Mouse (Mus musculus): ENCODE results near the gene Olfr458.
"Not testable (repeated sequence)": the region's sequence is repeated elsewhere in the genome, so short reads cannot be mapped to it uniquely, and the experiment has no call there.

The Olfr458 gene

GRCm38 (mm10) chr6:42465096-42465495 lies at the start of gene Olfr458:
TSS of gene Olfr458 (minus strand) at chr6:42465196.
- no peak for DNase-seq (ENCODE audit: extremely low spot score, low spot score)

GRCm38 (mm10) chr6:42513461-42513860 lies 48.5 kb upstream of the Olfr458 start:
- DNase-seq (ENCODE audit: extremely low spot score, low spot score), result no peak

GRCm38 (mm10) chr6:42509311-42509710 lies 44.3 kb upstream of the Olfr458 start:
- no peak for DNase-seq (ENCODE audit: extremely low spot score, low spot score)

GRCm38 (mm10) chr6:42503478-42503877 lies 38.5 kb upstream of the Olfr458 start:
- DNase-seq (ENCODE audit: extremely low spot score, low spot score), result no peak

GRCm38 (mm10) chr6:42489731-42490130 lies 24.7 kb upstream of the Olfr458 start:
- DNase-seq (ENCODE audit: extremely low spot score, low spot score), result no peak

- DNase-seq (ENCODE audit: extremely low spot score, low spot score), result no peak
Measured at GRCm38 (mm10) chr6:42487114-42487513, 22.1 kb upstream of the Olfr458 start, which contains the start of gene Olfr456. TSS of gene Olfr456 (minus strand) at chr6:42487214.

GRCm38 (mm10) chr6:42484633-42485032 lies 19.6 kb upstream of the Olfr458 start:
- no peak for DNase-seq (ENCODE audit: extremely low spot score, low spot score)

- DNase-seq (ENCODE audit: extremely low spot score, low spot score), result no peak
Measured at GRCm38 (mm10) chr6:42476235-42476634, 11.2 kb upstream of the Olfr458 start, which contains the start of gene Olfr457. TSS of gene Olfr457 (minus strand) at chr6:42476335.

GRCm38 (mm10) chr6:42471298-42471697 lies 6.3 kb upstream of the Olfr458 start:
- not testable (repeated sequence) for DNase-seq (ENCODE audit: extremely low spot score, low spot score)

- DNase-seq (ENCODE audit: extremely low spot score, low spot score), result no peak
Measured at GRCm38 (mm10) chr6:42470542-42470941, 5.5 kb upstream of the Olfr458 start.

GRCm38 (mm10) chr6:42447381-42447780 lies 17.6 kb downstream of the Olfr458 start:
- no peak for DNase-seq (ENCODE audit: extremely low spot score, low spot score)

- no peak for DNase-seq (ENCODE audit: extremely low spot score, low spot score)
Measured at GRCm38 (mm10) chr6:42444491-42444890, 20.5 kb downstream of the Olfr458 start.

GRCm38 (mm10) chr6:42441395-42441794 lies 23.6 kb downstream of the Olfr458 start:
- no peak for DNase-seq (ENCODE audit: extremely low spot score, low spot score)

GRCm38 (mm10) chr6:42435490-42435889 lies 29.5 kb downstream of the Olfr458 start:
- DNase-seq (ENCODE audit: extremely low spot score, low spot score), result no peak

- no peak for DNase-seq (ENCODE audit: extremely low spot score, low spot score)
Measured at GRCm38 (mm10) chr6:42434446-42434845, 30.6 kb downstream of the Olfr458 start, which contains the start of gene Tas2r126. TSS of gene Tas2r126 (plus strand) at chr6:42434535.

GRCm38 (mm10) chr6:42433554-42433953 lies 31.4 kb downstream of the Olfr458 start:
- DNase-seq (ENCODE audit: extremely low spot score, low spot score), result no peak

- DNase-seq (ENCODE audit: extremely low spot score, low spot score), result no peak
Measured at GRCm38 (mm10) chr6:42426337-42426736, 38.7 kb downstream of the Olfr458 start.

GRCm38 (mm10) chr6:42424472-42424871 lies 40.5 kb downstream of the Olfr458 start:
- no peak for DNase-seq (ENCODE audit: extremely low spot score, low spot score)

GRCm38 (mm10) chr6:42421439-42421838 lies 43.6 kb downstream of the Olfr458 start:
- DNase-seq (ENCODE audit: extremely low spot score, low spot score), result no peak

- DNase-seq (ENCODE audit: extremely low spot score, low spot score), result no peak
Measured at GRCm38 (mm10) chr6:42419443-42419842, 45.6 kb downstream of the Olfr458 start.

All from neural tube, embryonic 10.5 days (tissue).